Mouse (Mus musculus): ENCODE data around the gene Nup205. TPM values are rescaled to one million over a fixed set of nuclear protein-coding genes. Genes with fewer than 3 reads are reported as not detected.
A peak's percentile ranks its signal among the peaks of the same experiment; 100 is the strongest.
"Not testable (repeated sequence)": the region's sequence is repeated elsewhere in the genome, so short reads cannot be mapped to it uniquely, and the experiment has no call there.

The Nup205 gene
- total RNA-seq (2021): 10 to 100 TPM; 10.3 to 11.8 TPM
- long read RNA-seq, experiment 1, partial matches to known transcripts: 2 of 3 reads
- long read RNA-seq, experiment 1, other reads (novel, unspliced or antisense): 0 of 3 reads
- long read RNA-seq, experiment 2, full-length matches to known transcripts: 5 of 8 reads
- long read RNA-seq, experiment 2, partial matches to known transcripts: 3 of 8 reads
- long read RNA-seq, experiment 2, other reads (novel, unspliced or antisense): 0 of 8 reads

DNA sequence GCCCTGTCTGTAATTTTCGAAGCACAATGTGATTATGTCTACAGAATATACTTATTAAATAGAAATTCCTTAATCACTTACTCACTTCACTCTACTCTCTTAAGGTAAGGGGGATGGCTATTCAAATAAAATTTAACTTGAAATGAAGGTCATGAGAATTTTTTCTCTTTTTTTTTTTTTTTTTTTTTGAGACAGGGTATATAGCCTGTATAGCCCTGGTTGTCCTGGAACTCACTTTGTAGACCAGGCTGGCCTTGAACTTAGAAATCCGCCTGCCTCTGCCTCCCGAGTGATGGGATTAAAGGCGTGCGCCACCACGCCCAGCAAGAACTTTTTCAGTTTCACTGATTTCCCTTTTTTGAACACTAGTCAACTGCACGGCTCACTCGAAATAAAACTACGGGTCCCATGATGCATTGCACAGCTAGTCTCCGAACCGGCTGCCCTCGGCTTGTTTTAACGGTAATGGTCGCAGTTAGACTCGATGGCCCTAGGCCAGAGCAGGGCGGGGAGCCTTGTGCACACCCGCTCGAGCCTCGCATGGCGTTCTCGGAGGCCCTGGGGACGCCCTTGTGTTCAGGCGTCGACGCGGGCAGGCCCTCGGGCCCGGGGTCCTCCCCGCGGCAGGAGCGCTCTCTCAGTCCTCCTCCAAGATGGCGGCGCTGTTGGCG, at the start of gene Nup205:
TSS of gene Nup205 (plus strand) at position 443 of the 671 bp plus-strand sequence.
- DNase-seq: peak; percentile 75
- intact Hi-C loops (cut with DNase I; ENCODE audit: low total_unique reads): no loop called here

DNA sequence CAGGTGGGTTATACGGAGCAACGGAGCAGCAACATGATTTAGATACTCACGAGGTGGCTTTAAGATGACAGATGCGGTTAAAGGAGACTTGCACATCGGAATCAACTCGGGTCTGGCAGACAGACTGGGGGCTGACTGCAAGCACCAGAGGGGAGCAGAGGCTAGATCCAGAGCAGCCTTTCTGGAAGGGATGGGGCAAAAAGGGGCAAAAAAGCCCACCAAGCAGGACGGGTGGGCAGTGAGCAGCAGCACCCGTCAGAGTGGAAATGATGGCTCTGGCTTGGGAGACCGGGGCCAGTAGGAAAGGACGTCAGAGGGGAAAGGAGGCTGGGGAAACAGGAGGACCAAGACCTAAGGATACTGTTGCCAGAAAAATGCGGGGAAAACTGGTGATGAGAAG, 44.4 kb upstream of the Nup205 start:
- intact Hi-C loops (cut with DNase I; ENCODE audit: low total_unique reads): no loop called here

DNA sequence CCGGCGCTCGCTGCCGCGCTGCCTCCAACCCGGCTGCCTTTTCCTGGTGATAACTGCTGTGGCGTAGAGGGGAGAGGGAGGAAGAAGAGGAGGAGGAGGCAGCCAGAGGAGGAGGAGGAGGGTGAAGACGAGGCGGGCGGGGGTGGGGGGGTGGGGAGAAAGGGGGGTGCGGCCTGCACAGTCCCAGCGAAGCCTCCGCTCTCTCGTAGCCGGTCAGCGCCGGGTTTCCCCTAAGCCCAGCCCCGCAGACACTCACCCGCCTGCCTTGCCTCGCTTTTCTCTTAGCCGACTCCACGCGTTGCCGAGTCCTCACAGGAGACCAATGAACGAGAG, 44.0 kb upstream of the Nup205 start:
- DNase-seq: no peak
- intact Hi-C loops (cut with DNase I; ENCODE audit: low total_unique reads): no loop called here

More for the DNA sequence above, 44.4 kb upstream of the Nup205 start:
- DNase-seq: peak; percentile 7

DNA sequence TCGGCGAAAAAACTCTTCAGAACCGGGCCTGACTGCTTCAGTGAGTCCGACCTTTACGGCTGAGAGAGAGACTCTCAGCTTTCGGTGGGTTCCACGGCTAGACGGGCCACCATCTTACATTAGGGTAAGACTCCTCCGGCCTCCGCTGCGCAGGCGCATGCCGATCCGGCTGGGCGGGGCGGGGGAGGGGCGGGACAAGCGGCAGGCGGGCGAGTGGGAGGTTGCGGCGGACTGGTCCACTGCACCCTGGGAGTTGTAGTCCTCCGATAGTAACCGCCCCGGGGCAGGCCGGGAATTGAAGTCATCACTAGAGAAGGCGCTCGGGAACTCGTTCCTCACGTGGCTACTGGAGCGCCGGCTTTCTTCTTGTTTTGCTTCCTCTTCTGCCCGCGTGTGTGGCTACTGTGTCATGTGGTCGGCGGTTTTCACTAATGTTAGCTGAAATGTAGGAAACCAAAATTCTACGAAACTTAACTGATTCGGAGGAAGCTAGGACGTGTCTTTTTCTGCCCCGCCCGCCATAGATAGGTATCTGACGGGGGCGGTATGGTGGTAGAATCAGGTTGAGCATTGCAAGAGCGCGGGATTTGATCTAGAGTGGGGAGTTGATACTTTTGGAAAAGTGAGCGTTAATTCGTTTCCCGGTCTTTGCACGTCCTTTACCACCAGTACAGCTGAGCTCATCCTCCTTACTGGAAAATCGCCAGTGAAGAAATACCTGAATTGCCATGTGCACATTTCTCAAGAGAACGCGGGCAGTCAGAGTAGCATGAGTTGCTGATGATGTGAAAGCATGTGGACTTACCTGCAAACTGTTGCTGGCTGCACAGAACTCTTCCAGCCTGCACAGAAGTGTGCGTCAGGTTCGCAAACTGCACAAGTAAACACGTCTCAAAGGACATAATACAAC, 43.4 kb upstream of the Nup205 start, which contains the start of gene Cnot4:
TSS of gene Cnot4 (minus strand) at position 146 of the 910 bp plus-strand sequence.
- peak; percentile 99 for DNase-seq
- intact Hi-C loops (cut with DNase I; ENCODE audit: low total_unique reads): no loop called here

DNA sequence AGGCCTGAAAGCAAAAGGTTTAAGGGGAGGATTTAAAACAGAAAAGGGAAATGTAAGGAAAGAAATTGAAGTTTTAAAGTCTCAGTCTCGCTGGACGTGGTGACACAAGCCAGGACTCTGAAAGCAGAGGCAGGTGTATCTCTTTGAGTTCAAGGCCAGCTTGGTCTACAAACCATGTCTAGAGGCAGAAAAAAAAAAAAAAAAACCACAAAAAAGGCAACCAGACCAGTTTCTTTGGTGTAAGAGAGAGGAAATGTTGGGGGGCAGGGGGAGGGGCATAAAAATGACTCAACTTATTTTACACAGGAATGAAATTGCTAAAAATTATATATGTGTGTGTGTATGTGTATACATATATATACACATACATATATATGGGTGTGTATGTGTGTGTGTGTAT, 42.4 kb upstream of the Nup205 start:
- DNase-seq: no peak
- intact Hi-C loops (cut with DNase I; ENCODE audit: low total_unique reads): no loop called here

DNA sequence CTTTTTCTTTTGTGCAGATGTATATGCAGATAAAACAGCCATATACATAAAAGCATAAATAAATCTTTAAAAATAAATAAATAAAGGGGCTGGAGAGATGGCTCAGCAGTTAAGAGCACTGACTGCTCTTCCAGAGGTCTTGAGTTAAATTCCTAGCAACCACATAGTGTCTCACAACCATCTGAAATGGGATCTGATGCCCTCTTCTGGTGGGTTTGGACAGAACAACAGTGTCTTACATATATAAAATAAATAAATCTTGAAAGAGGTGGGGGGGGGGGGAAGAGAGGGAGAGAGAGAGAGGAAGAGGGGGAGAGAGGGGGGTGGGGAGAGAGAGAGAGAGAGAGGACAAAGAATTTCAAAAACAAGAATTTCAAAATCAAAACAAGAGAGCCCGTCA, 36.9 kb upstream of the Nup205 start:
- no peak for DNase-seq
- intact Hi-C loops (cut with DNase I; ENCODE audit: low total_unique reads): no loop called here

DNA sequence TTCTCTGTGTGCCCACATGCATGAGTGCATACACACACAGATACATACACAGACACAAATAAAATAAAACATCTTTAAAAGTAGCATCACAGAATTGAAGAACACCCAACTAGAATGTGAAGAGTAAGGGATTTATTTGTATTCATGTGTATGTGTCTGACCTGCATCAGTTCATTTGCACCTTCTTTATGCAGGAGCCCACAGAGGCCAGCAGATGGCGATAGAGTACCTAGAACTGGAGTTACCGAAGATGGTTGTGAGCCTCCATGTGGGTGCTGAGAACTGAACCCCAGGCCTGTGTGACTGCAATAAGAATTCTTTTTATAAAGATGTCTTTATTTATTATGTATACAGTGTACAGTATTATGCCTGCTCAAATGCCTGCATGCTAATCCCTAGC, 31.7 kb upstream of the Nup205 start:
- DNase-seq: no peak
- intact Hi-C loops (cut with DNase I; ENCODE audit: low total_unique reads): no loop called here

DNA sequence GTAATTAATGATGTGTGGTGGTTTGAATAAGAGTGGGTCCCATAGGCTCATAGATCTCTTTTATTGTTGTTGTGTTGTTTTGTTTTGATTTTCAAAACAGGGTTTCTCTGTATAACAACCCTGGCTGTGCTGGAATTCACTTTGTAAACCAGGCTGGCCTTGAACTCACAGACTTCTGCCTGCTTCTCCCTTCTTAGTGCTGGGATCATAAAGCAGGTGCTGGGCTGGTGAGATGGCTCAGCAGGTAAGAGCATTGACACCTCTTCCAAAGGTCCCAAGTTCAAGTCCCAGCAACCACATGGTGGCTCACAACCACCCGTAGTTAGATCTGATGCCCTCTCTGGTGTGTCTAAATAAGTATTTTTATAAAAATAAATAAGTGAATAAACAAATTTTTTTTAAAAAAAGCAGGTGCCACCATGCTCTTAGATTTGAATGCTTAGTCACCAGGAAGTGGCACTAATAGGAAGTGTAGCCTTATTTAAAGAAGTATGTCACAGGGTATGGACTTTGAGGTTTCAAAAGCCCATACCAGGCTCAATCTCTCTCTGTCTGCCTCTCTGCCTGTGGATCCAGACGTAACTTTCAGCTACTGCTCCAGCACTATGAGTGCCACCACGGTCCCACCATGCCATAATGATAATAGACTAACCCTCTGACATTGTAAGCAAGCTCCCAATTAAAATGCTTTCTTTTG, 29.3 kb upstream of the Nup205 start:
- intact Hi-C loops (cut with DNase I; ENCODE audit: low total_unique reads): no loop called here
- DNase-seq: no peak

DNA sequence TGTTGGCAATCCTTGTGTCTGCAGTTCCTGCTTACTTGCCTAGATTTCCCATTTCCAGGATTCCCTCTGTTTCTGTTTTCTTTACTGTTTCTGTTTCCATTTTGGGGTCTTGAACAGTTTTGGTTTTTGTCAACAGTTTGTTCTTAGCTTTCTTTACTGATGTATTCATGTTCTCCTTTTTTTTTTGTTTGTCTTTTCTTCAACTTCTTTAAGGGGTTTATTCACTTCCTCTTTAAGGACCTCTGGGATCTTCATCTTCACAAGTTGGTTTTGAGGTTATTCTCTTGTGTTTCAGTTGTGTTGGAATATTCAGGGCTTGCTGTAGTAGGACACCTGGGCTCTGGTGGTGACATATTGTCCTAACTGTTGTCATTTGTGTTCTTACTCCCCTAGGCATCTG, 22.7 kb upstream of the Nup205 start:
- intact Hi-C loops (cut with DNase I; ENCODE audit: low total_unique reads): no loop called here
- no peak for DNase-seq

DNA sequence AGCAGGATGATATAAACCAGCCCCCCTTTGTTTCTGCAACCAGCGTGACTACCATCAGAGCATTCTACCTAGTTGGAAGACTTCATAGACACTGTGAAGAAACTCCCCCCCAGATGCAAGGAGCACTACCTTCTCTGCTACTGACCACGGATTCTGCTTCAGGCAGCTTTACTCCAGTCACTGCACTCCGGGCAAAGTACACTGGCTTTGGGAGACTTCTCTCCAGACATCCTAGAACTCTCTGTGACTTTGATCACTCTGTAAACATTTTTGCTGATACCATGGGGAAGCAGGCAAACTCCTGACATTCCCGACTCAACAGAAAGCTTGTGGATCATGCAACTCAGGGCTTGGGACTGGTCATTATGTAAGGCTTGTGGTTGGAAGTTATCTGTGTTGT, 8.0 kb upstream of the Nup205 start:
- DNase-seq: no peak
- intact Hi-C loops (cut with DNase I; ENCODE audit: low total_unique reads): no loop called here

DNA sequence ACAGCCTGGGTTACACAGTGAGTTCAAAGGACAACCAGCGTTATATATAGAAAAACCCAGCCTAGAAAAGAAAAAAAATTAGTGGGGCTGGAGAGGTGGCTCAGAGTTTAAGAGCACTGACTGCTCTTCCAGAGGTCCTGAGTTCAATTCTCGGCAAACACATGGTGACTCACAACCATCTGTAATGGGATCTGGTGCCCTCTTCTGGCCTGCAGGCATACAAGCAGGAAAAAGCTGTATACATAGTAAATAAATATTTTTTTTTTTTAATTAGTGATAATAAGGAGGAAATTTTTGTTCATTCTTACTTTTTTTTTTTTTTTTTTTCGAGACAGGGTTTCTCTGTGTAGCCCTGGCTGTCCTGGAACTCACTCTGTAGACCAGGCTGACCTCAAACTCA, 5.2 kb upstream of the Nup205 start:
- DNase-seq; intact Hi-C loops (cut with DNase I; ENCODE audit: low total_unique reads): not testable (repeated sequence)

DNA sequence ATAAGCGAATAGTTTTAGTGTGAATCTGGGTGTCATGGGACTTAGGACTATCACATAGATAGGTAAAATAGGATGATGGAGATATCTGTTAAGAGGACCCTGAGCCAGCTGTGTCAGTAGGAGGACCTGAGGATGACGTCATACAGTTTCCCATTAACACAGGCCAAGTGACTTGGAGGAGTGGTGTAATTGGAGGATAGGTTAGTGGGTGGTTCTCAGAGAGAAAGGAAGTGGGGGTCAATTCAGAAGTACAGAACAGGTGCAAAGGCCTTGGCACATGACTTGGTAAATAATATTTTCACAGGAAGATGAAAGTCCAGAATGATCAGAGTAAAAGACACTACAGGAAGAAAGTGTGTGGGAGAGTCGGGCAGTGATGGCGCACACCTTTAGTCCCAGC, 4.0 kb upstream of the Nup205 start:
- DNase-seq: no peak
- intact Hi-C loops (cut with DNase I; ENCODE audit: low total_unique reads): no loop called here

DNA sequence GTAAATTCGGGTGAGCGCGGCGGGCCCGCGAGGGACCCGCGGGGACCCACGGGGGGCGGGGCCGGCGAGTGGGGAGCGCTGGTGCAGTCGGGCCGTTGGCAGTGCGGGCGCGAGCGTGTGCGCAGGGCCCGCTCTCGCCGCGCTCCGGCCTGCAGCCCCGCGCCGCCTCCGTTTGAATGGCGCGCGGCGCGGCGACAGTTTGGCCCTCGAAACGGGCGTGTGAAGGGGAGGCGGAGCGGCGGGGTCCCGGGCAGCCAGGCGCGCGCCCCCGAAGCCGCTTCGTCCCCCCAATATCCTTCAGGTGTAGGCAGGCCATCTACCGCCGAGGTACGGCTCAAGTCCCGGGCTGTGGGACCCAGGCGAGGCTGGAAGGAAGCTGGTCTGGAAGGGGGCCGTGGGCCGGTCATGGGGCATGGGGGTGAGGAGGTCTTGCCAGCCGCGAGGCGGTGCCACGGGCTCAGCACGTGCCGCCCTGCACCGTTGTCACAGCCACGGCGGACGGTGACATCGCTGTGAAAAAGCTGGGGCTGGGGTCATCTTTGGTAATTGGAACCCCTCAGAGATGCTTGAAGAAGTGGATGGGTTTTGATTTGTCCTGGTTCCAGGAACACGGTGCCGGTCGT, 540 bp downstream of the Nup205 start:
- peak; percentile 28 for DNase-seq
- intact Hi-C loops (cut with DNase I; ENCODE audit: low total_unique reads): no loop called here

DNA sequence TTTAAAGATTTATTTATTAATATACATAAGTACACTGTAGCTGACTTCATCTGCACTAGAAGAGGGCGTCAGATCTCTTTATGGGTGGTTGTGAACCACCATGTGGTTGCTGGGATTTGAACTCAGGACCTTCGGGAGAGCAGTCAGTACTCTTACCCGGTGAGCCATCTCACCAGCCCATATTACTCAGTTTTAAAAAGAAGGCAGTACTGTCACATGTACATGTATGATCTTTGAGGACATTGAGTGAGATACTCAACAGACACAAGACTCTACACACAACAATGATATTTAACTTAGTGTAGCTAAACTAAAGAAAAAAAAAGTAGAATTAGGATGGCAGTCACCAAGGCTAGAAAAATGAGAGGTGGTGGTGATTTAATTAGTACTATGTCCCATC, 2.1 kb downstream of the Nup205 start:
- intact Hi-C loops (cut with DNase I; ENCODE audit: low total_unique reads); DNase-seq: not testable (repeated sequence)

DNA sequence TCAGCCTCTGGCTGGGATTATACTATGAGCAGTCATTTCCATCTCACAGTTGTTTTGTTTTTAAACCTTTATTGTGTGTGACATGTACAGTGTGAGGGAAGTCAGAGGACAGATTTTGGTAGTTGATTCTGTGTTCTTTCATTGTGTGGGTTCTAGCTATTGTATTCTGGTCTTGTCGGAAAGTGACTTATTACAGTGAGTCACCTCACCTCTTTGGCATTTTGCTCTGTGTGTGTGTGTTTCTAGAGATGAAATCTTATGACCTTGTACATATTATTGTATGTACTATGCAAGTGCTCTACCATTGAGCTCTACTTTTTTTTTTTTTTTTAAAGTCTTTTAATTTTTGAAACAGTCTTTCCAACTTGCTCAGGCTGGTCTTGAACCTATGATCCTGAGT, 7.6 kb downstream of the Nup205 start:
- intact Hi-C loops (cut with DNase I; ENCODE audit: low total_unique reads): no loop called here
- no peak for DNase-seq

DNA sequence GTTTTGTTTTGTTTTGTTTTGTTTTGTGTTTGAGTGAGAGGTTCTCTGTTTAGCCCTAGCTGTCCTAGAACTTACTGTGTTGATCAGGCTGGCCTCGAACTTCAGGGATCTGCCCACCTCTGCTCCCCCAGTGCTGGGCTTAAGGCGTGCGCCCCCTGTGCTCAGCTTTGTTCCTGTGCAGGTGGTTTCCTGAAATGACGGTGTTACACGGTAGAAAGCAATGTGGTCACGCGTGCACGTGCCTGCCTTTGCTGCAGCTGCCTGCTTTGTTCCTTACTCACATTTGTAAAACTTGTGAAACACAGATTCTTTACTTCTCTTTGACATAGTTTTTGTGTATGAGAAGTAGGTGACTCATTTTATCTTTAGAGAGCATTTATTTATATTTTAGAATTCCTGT, 14.0 kb downstream of the Nup205 start:
- DNase-seq: no peak
- intact Hi-C loops (cut with DNase I; ENCODE audit: low total_unique reads): no loop called here

DNA sequence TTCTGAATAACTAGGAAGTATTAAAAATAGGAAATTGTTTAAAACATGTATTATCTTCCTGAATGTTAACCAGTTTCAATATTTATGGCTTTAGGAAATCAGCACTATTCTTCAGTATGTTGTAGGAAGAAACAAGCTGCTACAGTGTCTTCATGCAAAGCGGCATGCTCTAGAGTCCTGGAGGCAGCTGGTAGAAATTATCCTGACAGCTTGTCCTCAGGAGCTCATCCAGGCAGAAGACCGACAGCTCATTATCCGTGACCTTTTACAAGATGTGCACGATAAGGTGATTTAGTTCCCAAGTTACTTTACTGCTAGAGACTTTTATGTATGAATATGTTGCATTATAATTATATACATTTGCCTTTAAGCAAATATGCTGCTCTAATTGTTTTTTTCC, 48.5 kb downstream of the Nup205 start:
- intact Hi-C loops (cut with DNase I; ENCODE audit: low total_unique reads): no loop called here
- no peak for DNase-seq

DNA sequence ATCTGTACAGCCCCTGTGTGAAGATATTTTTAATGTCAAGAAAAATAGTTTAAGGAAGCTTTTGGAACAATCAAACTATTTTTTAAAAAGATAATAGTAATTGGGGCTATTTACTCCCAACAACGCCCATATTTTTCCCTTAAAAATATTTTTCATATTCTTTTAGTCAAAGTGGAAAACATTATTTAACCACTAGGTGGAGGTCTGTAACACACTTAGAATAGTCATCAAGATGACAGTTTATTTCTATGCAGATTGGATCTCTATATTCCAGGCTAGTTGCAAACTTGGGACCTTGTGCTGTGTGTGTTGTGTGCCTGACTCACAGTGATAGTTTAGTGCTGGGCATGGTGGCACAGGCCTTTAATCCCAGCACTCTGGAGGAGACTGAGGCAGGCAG, 52.2 kb downstream of the Nup205 start:
- intact Hi-C loops (cut with DNase I; ENCODE audit: low total_unique reads): no loop called here
- no peak for DNase-seq

DNA sequence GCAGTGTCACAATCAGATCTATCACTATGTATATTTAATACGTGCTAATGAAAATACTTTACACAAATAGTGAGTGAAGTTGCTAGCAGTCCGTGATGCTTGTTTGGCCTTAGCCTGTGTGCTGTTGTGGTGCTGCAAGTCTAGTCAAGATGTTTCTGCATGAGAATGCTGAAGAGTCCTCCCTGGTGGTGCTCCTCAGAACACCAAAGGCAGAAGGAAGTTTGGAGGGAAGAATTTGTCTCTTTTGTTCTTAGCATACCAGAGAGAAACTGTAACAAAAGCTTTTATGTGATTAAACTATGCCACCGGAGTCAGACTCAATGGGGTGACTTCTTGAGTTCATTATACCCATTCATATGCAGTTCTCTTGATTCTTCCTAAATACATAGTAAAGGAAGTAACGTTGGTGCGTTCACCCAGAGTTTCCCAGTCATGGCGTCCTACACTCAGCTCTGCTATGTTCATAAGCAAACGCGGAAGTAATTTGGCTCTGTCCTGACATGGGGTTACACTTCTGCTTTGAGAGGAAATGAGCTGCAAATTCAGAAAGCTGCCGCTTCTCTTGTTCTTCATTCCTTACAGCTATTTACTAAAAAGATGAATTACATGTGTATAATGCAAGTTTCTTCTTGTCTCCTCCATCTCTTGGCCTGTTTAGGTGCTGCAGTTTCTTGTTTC, 59.0 kb downstream of the Nup205 start:
- DNase-seq: no peak
- intact Hi-C loops (cut with DNase I; ENCODE audit: low total_unique reads): no loop called here
